Mouse (Mus musculus): ENCODE measurements around the gene Olfr1302.

Gene Olfr1302

DNA sequence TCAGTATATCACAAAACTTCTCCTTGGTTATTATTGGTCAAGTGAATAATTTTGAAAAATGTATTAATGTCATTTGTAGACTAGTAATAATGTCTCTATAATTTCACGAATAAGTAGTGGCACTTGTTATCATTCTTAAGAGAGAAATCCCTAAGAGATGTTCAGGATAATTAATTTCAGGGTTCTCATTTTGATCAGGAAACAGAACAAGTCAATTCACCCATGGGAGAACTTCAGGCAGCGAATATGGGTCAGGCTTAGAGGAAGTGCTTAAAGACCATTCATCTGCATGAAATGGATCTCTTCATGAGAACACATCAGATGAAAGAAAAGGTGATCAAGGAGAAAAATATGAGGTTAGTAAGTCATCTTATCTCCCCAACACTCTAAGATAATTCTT lies at the start of gene Olfr1302:
TSS of gene Olfr1302 (plus strand) at position 301 of the 400 bp plus-strand sequence.
- in situ Hi-C loops (cut with MboI), result no loop called here

DNA sequence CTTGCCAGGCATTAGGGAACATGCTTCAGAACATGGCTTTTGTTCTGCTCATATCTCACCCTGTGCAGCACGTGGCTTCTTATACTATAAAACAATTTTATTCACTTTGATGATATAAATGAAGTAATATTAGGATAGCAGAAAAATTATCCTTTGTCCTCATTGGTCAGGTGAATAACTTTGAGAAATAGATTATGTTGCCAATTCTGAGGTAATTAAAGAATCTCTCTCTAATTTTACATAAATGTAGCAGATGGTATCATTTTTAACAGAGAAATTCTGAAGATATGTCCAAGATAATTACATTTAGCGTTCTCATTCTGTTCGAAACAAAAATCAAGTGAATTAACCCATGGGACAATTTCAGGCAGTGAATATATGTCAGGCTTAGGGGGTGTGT lies 26.5 kb upstream of the Olfr1302 start, which contains the start of gene Olfr1301:
TSS of gene Olfr1301 (plus strand) at position 301 of the 400 bp plus-strand sequence.
- in situ Hi-C loops (cut with MboI), result no loop called here

DNA sequence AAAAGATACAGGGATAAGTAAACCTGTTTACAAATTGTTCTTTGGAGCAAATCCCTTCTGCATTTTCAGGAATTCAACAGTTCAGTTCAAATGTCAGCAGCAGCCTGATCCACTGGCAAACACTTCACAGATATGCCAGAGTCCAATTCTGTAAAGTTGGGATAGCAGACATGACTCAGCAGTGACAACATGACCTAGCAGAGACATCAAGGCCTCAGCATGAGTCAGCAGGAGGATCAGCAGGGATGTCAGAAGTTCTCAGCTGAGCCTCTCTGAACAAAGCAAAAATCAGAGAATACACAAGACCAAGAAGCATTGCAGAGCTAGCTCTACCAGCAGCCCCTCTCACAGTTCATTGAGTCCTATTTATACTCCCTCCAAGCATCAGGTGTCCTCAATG lies 35.7 kb downstream of the Olfr1302 start:
- in situ Hi-C loops (cut with MboI), result no loop called here

DNA sequence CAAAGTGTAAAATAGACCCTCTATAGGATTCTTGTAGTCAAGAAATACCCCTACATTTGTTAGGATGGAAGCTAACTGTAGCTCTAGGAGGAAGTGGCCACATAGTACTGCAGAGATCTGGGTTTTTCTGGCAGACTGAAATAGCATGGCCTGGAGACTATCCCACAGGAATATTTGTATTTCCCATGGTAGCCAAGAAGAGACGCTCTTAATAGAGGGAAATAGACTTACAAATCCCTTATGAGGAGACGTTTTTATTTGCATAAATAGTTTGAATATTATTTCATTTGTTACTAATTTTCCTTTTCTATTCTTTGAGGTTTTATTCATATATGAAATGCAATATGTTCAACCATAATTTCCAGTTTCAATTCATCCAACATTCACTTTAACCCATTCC lies 43.0 kb downstream of the Olfr1302 start, which contains the start of gene Olfr1303:
TSS of gene Olfr1303 (minus strand) at position 101 of the 400 bp plus-strand sequence.
- in situ Hi-C loops (cut with MboI), result no loop called here
